Comparison of ENCODE assay signal across 8 mouse cellular contexts in the genomic region with DNA sequence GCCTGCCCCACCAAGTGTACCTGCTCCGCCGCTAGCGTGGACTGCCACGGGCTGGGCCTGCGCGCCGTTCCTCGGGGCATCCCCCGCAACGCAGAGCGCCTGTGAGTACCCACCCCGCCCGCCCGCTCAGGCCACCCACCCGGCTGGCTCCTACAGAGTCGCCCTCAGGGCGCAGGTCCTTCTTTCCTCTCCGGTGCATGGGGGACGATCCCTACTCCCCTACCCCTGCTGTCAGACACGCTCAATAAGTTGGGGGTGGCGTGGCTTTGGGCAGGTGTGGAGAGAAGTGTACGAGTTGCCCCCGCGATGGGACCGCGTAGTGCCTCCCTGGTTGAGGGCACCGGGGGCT. TPM values are rescaled to one million over a fixed set of nuclear protein-coding genes. Genes with fewer than 3 reads are reported as not detected.
DNase-seq lines count a peak whose midpoint lies in the region; ATAC-seq and TF ChIP-seq lines count a peak whose summit lies in the region.

No protein-coding gene starts in this region.

- no peaks in the 10 kb centered on the region for H3K36me3 ChIP-seq in kidney, embryonic 15.5 days
- H3K36me3 ChIP-seq in forebrain, embryonic 11.5 days (ENCODE audit: control insufficient read depth, insufficient read depth, low read length): no peaks in the 10 kb centered on the region
- no peaks in the 10 kb centered on the region; the same call in 1 of the 2 replicates for H3K36me3 ChIP-seq in limb, embryonic 11.5 days (ENCODE audit: control insufficient read depth, insufficient read depth, low read length)
- no peaks in the 10 kb centered on the region for H3K36me3 ChIP-seq in small intestine, adult 2 months (ENCODE audit: control insufficient read depth, insufficient read depth, low read length)

- peaks cover 49% of the 10 kb centered on the region for H3K4me1 ChIP-seq in kidney, embryonic 15.5 days
- peaks cover 3% of the 10 kb centered on the region; the same call in 1 of the 2 replicates for H3K4me1 ChIP-seq in brown adipose tissue, adult 24 weeks (ENCODE audit: control insufficient read depth, insufficient read depth, insufficient read length, low read length)
- H3K4me1 ChIP-seq in forebrain, embryonic 11.5 days (replicated peaks; ENCODE audit: control insufficient read depth, insufficient read depth, low read length): peaks cover 4% of the 10 kb centered on the region; the same call in 1 of the 2 replicates
- H3K4me1 ChIP-seq in limb, embryonic 11.5 days (ENCODE audit: control insufficient read depth, insufficient read depth, low read length): peaks cover 47% of the 10 kb centered on the region
- no peaks in the 10 kb centered on the region for H3K4me1 ChIP-seq in small intestine, adult 2 months (ENCODE audit: control insufficient read depth, insufficient read depth, insufficient read length, low read length)

- no peak for ATAC-seq in kidney, embryonic 15.5 days (replicated peaks; ENCODE audit: low FRiP score)
- peak; percentile 35 for ATAC-seq in forebrain, embryonic 11.5 days (replicated peaks; ENCODE audit: low FRiP score)
- 0 out of 2 replicates have a peak, but pooled peaks have one; percentile 11 for ATAC-seq in limb, embryonic 11.5 days (ENCODE audit: insufficient number of reproducible peaks, low FRiP score, low TSS enrichment, low read depth)

- peak overlapping the region; percentile 96 for H3K4me2 ChIP-seq in kidney, embryonic 15.5 days
- peak overlapping the region; percentile 81 for H3K4me2 ChIP-seq in forebrain, embryonic 11.5 days (ENCODE audit: low read depth, low read length, severe bottlenecking)
- peak overlapping the region; percentile 86 for H3K4me2 ChIP-seq in limb, embryonic 11.5 days (ENCODE audit: low read depth, severe bottlenecking)

- no peaks in the 10 kb centered on the region for H3K9me3 ChIP-seq in kidney, embryonic 15.5 days (replicated peaks)
- H3K9me3 ChIP-seq in forebrain, embryonic 11.5 days (ENCODE audit: control insufficient read depth, low read length): no peaks in the 10 kb centered on the region
- no peaks in the 10 kb centered on the region for H3K9me3 ChIP-seq in limb, embryonic 11.5 days (ENCODE audit: control insufficient read depth, low read length)

- H3K9ac ChIP-seq in kidney, embryonic 15.5 days: peak overlapping the region; percentile 54
- peak overlapping the region; percentile 56 for H3K9ac ChIP-seq in forebrain, embryonic 11.5 days (ENCODE audit: low read length)
- peak overlapping the region; percentile 87 for H3K9ac ChIP-seq in limb, embryonic 11.5 days (ENCODE audit: low read length)

- no peak for TF ChIP-seq CTCF in small intestine, adult 2 months (IDR thresholded peaks at IDR 0.05; ENCODE audit: extremely low read depth, insufficient read length, insufficient replicate concordance, low read depth, low read length)

- peaks cover 56% of the 10 kb centered on the region for H3K27me3 ChIP-seq in kidney, embryonic 15.5 days
- H3K27me3 ChIP-seq in forebrain, embryonic 11.5 days (ENCODE audit: control insufficient read depth, insufficient read depth, low read length): peaks cover 27% of the 10 kb centered on the region
- H3K27me3 ChIP-seq in limb, embryonic 11.5 days (ENCODE audit: control insufficient read depth, insufficient read depth, low read length): no peaks in the 10 kb centered on the region
- H3K27me3 ChIP-seq in small intestine, adult 2 months (ENCODE audit: control insufficient read depth, insufficient read depth, low read length): peaks cover 10% of the 10 kb centered on the region; the same call in 1 of the 2 replicates

- H3K27ac ChIP-seq in kidney, embryonic 15.5 days: peak overlapping the region; percentile 18; the same call in 1 of the 2 replicates
- peak overlapping the region; percentile 28; the same call in 1 of the 2 replicates for H3K27ac ChIP-seq in brown adipose tissue, adult 24 weeks (replicated peaks; ENCODE audit: low read depth, low read length)
- no peak overlapping the region for H3K27ac ChIP-seq in forebrain, embryonic 11.5 days (ENCODE audit: low read depth, low read length)
- H3K27ac ChIP-seq in limb, embryonic 11.5 days (replicated peaks; ENCODE audit: low read depth, low read length): peak overlapping the region; percentile 86
- H3K27ac ChIP-seq in small intestine, adult 2 months (ENCODE audit: insufficient read depth, low read depth, low read length): no peak overlapping the region

- H3K4me3 ChIP-seq in kidney, embryonic 15.5 days (replicated peaks): peak overlapping the region; percentile 59
- H3K4me3 ChIP-seq in brown adipose tissue, adult 24 weeks (ENCODE audit: insufficient read depth, low read depth, low read length): peak overlapping the region; percentile 84
- peak overlapping the region; percentile 60 for H3K4me3 ChIP-seq in forebrain, embryonic 11.5 days (ENCODE audit: low read depth, low read length)
- peak overlapping the region; percentile 89 for H3K4me3 ChIP-seq in limb, embryonic 11.5 days (ENCODE audit: low read depth, low read length)
- peak overlapping the region; percentile 61 for H3K4me3 ChIP-seq in small intestine, adult 2 months (ENCODE audit: low read depth, low read length)

- 0% methylated on average over 27 of the region's 27 CpGs for WGBS in kidney, embryonic 15.5 days
- under 1% methylated on average over 24 of the region's 27 CpGs for WGBS in forebrain, embryonic 11.5 days
- under 1% methylated on average over 26 of the region's 27 CpGs for WGBS in limb, embryonic 11.5 days
- WGBS in small intestine, adult 2 months: 1% methylated on average over 27 of the region's 27 CpGs

- DNase-seq in kidney, adult 11 months: no peak
- DNase-seq in forebrain, embryonic 11.5 days (ENCODE audit: low spot score): peak; percentile 72
- DNase-seq in limb, embryonic 11.5 days (ENCODE audit: low spot score): peak; percentile 58
- DNase-seq in layer of hippocampus, adult 8-10 months (ENCODE audit: low spot score in 2 of 2): no peak
- DNase-seq in ovary, postnatal 14 days (ENCODE audit: low spot score): no peak

- no peak for TF ChIP-seq POLR2A in small intestine, adult 2 months (IDR thresholded peaks at IDR 0.05; ENCODE audit: low read depth, low read length)

RNA-seq across cellular contexts. Expression of a gene that starts 0.6 kb away (rescaled TPM):
- 13.6 and 14.9 TPM in 2 replicates for polyA plus RNA-seq in kidney, embryonic 15.5 days (2015; fragmentation: Nextera tagmentation; extraction: Ambion mirVana)
- 7.4 and 11.3 TPM in 2 replicates for polyA plus RNA-seq in brown adipose tissue, adult 24 weeks (2012; ENCODE audit: insufficient read depth, insufficient read length, missing spikeins)
- 7.4 TPM in 2 replicates for polyA plus RNA-seq in forebrain, embryonic 11.5 days (2014; fragmentation: Nextera tagmentation; extraction: Ambion mirVana)
- polyA plus RNA-seq in limb, embryonic 11.5 days (2014; fragmentation: Nextera tagmentation; extraction: Ambion mirVana): 30.6 and 40.7 TPM in 2 replicates
- 6.6 and 7.8 TPM in 2 replicates for polyA plus RNA-seq in small intestine, adult 2 months (2012; rRNA removed)
- total RNA-seq in layer of hippocampus, adult 8-10 months (2022): 100 to 1,000 TPM in 1 of 4 experiments, 10 to 100 TPM in 3; 79.5 to 107 (median 95.7) TPM

Comparison
In these comparisons a context has a peak if more than half of its experiments do, and no peak if none do; other contexts are left out.
1. H3K27ac ChIP-seq: peak in kidney, embryonic 15.5 days (single experiment), brown adipose tissue, adult 24 weeks (single experiment) and limb, embryonic 11.5 days (single experiment); none in forebrain, embryonic 11.5 days (single experiment) and small intestine, adult 2 months (single experiment).
2. DNase-seq: peak in forebrain, embryonic 11.5 days (single experiment) and limb, embryonic 11.5 days (single experiment); none in kidney, adult 11 months (single experiment), layer of hippocampus, adult 8-10 months (0 of 2) and ovary, postnatal 14 days (single experiment).
3. Peak in every context shown above with its lines, with median percentiles within 50 percentile points of each other: H3K4me2 ChIP-seq, H3K4me3 ChIP-seq and H3K9ac ChIP-seq.